Mouse (Mus musculus): Measurements from ENCODE around the gene Sptb. TPM values are rescaled to one million over a fixed set of nuclear protein-coding genes. Genes with fewer than 3 reads are reported as not detected.
A peak's percentile ranks its signal among the peaks of the same experiment; 100 is the strongest.

The Sptb gene
- polyA plus RNA-seq, 1 experiment from 2014 or later: 53.4 TPM

DNA sequence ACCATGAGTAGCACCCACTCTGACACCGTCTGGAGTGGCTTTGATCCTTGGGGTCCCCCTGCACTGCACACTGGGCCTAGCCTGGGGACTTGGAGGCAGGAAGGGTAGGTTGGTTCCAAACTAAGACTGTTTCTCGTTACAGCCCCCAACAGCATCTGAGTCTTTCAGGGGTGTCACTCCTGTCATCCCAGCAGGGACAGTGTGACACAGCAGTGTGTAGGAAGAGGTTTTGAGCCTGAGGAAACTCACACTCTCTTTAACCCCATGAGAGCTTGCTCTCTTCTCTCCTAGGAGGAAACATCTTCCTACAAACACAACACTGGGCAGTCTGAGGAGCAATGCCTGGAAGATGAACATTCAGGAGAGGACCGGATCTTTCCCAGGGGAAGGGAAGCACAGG is 115.8 kb downstream of the Sptb start:
- Histone ChIP-seq H3K27me3 (replicated peaks; ENCODE audit: control insufficient read depth, insufficient read depth, low read length) (no peaks in the 10 kb centered on the region; the same call in none of the 2 replicates), H3K9me3 (ENCODE audit: control insufficient read depth, low read length) (no peaks in the 10 kb centered on the region), H3K36me3 (ENCODE audit: control insufficient read depth, insufficient read depth, low read length) (peaks cover 5% of the 10 kb centered on the region; the same call in 1 of the 2 replicates), H3K4me1 (replicated peaks; ENCODE audit: control insufficient read depth, insufficient read depth, low read length) (peaks cover 12% of the 10 kb centered on the region), H3K9ac (ENCODE audit: low read depth, low read length) (no peak overlapping the region), H3K4me3 (ENCODE audit: low read depth, low read length) (no peak overlapping the region), H3K27ac (ENCODE audit: low read depth, low read length) (no peak overlapping the region), H3K4me2 (no peak overlapping the region)
- DNase-seq (ENCODE audit: low spot score): no peak
- WGBS: 62% methylated on average over 3 of the region's 3 CpGs
- ATAC-seq (replicated peaks; ENCODE audit: low FRiP score): peak; percentile 7; the same call in 1 of the 2 replicates

DNA sequence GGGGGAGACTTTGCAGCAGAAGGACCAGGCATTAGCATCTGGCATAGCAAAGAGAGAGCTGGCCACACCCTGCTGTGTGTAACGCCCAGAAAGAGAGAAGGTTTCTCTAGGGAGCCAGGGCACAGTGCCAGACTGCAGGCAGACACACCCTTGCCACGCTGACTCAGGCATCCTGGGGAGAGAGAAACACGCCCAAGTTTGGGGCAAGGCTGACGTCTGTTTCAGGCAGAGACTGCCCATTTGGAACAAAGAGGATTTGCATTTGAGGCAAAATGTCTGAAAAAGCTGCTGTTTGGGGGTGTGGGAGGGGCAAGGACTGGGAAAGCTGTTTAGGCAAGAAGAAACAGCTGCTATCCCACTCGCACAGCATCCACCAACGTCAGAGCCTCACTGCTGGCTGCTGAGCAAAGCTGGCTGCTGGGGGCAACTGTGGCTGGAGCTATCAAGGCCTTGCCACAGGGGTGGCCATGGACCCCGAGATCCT is 116.5 kb downstream of the Sptb start:
- no peaks in the 10 kb centered on the region for H3K9me3 ChIP-seq (ENCODE audit: control insufficient read depth, low read length)
- H3K27me3 ChIP-seq (replicated peaks; ENCODE audit: control insufficient read depth, insufficient read depth, low read length): no peaks in the 10 kb centered on the region; the same call in none of the 2 replicates
- H3K4me2 ChIP-seq: no peak overlapping the region
- H3K4me3 ChIP-seq (ENCODE audit: low read depth, low read length): no peak overlapping the region
- H3K27ac ChIP-seq (ENCODE audit: low read depth, low read length): no peak overlapping the region
- peak; percentile 62 for ATAC-seq (replicated peaks; ENCODE audit: low FRiP score)
- H3K36me3 ChIP-seq (ENCODE audit: control insufficient read depth, insufficient read depth, low read length): 0 out of 2 replicates have a peak, but pooled peaks cover 5% of the 10 kb centered on the region
- peak overlapping the region; percentile 26; the same call in 1 of the 2 replicates for H3K9ac ChIP-seq (ENCODE audit: low read depth, low read length)
- H3K4me1 ChIP-seq (replicated peaks; ENCODE audit: control insufficient read depth, insufficient read depth, low read length): peaks cover 12% of the 10 kb centered on the region
- no peak for DNase-seq (ENCODE audit: low spot score)
- 28% methylated on average over 7 of the region's 7 CpGs for WGBS

DNA sequence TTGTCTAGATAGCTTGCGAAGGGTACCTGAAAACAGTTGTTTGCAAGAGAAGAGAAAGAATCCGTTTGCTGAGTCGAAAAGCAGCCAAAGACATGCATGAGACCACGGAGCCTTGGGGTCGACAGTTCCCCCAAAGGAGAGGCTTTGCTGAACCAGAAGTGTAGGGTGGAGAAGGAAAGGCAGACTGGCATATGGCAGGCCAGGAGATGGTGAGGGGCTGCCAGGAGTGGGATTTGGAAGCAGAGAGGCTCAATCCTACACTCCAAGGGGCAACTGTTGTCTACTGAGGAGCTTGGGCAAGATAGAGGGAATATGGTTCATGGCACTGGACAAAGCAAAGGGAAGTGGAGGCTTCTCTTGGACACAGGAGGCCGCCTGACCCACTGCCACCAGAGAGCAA is 117.1 kb downstream of the Sptb start:
- WGBS: 78% methylated on average over 6 of the region's 6 CpGs
- H3K27me3 ChIP-seq (replicated peaks; ENCODE audit: control insufficient read depth, insufficient read depth, low read length): no peaks in the 10 kb centered on the region; the same call in none of the 2 replicates
- no peak for DNase-seq (ENCODE audit: low spot score)
- peaks cover 12% of the 10 kb centered on the region for H3K4me1 ChIP-seq (replicated peaks; ENCODE audit: control insufficient read depth, insufficient read depth, low read length)
- no peak overlapping the region for H3K4me2 ChIP-seq
- no peak for ATAC-seq (replicated peaks; ENCODE audit: low FRiP score)
- H3K9ac ChIP-seq (ENCODE audit: low read depth, low read length): no peak overlapping the region
- 0 out of 2 replicates have a peak, but pooled peaks cover 3% of the 10 kb centered on the region for H3K36me3 ChIP-seq (ENCODE audit: control insufficient read depth, insufficient read depth, low read length)
- no peak overlapping the region for H3K27ac ChIP-seq (ENCODE audit: low read depth, low read length)
- no peaks in the 10 kb centered on the region for H3K9me3 ChIP-seq (ENCODE audit: control insufficient read depth, low read length)
- no peak overlapping the region for H3K4me3 ChIP-seq (ENCODE audit: low read depth, low read length)

DNA sequence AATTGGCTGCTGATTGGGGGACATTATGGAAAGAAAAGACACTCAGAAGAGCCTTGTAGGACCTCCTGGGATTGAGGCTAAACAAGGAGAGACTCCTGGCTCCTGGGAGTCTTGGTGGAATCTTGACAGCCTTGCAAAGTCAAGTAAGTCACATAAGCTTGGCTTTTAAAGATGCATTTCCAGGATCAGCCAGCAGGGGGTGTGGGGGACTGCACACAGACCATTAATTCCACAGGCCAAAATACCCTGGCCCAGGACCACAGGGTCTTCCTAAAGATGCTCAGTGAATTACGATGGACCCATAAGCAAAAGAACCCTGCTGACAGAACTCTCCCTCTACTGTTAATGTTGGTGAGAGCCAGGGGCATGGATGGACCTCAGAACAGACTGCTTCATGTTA is 118.1 kb downstream of the Sptb start:
- Histone ChIP-seq H3K27ac (ENCODE audit: low read depth, low read length) (no peak overlapping the region), H3K9ac (ENCODE audit: low read depth, low read length) (no peak overlapping the region), H3K9me3 (ENCODE audit: control insufficient read depth, low read length) (no peaks in the 10 kb centered on the region), H3K36me3 (ENCODE audit: control insufficient read depth, insufficient read depth, low read length) (0 out of 2 replicates have a peak, but pooled peaks cover 2% of the 10 kb centered on the region), H3K4me2 (no peak overlapping the region), H3K4me1 (replicated peaks; ENCODE audit: control insufficient read depth, insufficient read depth, low read length) (peaks cover 12% of the 10 kb centered on the region), H3K27me3 (replicated peaks; ENCODE audit: control insufficient read depth, insufficient read depth, low read length) (no peaks in the 10 kb centered on the region; the same call in none of the 2 replicates), H3K4me3 (ENCODE audit: low read depth, low read length) (no peak overlapping the region)
- ATAC-seq (replicated peaks; ENCODE audit: low FRiP score) (no peak), DNase-seq (ENCODE audit: low spot score) (peak; percentile 59)
- WGBS: 51% methylated on average over 1 of the region's 1 CpGs

DNA sequence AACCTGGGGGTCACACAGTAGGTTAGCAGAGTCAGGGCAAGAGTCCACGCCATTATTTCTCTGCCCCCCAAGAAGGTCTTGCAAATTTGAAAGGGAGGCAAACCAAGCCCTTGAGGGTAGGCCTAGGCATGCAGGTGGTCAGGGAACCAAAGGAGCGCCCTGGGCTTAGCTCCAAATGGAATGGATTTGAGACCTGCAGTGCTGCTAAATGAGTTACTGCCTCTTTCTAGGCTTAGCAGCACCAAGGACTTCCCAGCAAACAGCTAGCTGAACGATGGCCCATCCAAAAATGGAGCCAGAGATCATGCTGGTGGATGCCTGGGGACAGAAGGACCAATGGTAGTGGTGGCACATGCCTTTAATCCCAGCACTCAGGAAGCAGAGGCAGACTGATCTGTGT is 119.3 kb downstream of the Sptb start:
- Histone ChIP-seq H3K27ac (ENCODE audit: low read depth, low read length) (no peak overlapping the region), H3K4me3 (ENCODE audit: low read depth, low read length) (no peak overlapping the region), H3K4me1 (replicated peaks; ENCODE audit: control insufficient read depth, insufficient read depth, low read length) (peaks cover 9% of the 10 kb centered on the region), H3K27me3 (replicated peaks; ENCODE audit: control insufficient read depth, insufficient read depth, low read length) (no peaks in the 10 kb centered on the region; the same call in none of the 2 replicates), H3K4me2 (no peak overlapping the region), H3K9me3 (ENCODE audit: control insufficient read depth, low read length) (no peaks in the 10 kb centered on the region), H3K9ac (ENCODE audit: low read depth, low read length) (no peak overlapping the region), H3K36me3 (ENCODE audit: control insufficient read depth, insufficient read depth, low read length) (no peaks in the 10 kb centered on the region)
- no peak for DNase-seq (ENCODE audit: low spot score)
- ATAC-seq (replicated peaks; ENCODE audit: low FRiP score): no peak
- WGBS: 76% methylated on average over 3 of the region's 3 CpGs

DNA sequence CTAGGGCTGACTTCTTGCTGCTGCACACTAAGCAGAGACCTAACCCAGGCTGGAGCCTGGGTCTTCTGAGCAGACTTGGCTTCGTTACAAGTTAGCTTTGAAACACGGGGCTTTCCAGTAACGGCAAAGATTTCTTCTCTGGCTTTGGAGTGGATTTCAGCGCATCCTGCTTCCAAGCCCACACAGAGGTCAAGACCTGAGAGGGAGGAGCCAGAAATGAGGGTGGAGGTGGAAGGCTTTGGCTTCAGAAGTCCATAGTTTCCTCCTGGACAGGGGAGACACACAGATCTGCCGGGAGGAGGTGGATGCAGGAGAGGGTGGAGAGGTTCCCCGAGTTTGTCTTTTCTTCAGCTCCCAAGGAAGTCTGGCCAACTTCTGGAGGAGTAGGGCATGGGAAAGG is 120.8 kb downstream of the Sptb start:
- Histone ChIP-seq H3K27me3 (replicated peaks; ENCODE audit: control insufficient read depth, insufficient read depth, low read length) (no peaks in the 10 kb centered on the region; the same call in none of the 2 replicates), H3K4me2 (no peak overlapping the region), H3K27ac (ENCODE audit: low read depth, low read length) (no peak overlapping the region), H3K36me3 (ENCODE audit: control insufficient read depth, insufficient read depth, low read length) (no peaks in the 10 kb centered on the region), H3K4me1 (replicated peaks; ENCODE audit: control insufficient read depth, insufficient read depth, low read length) (peaks cover 9% of the 10 kb centered on the region), H3K4me3 (ENCODE audit: low read depth, low read length) (no peak overlapping the region), H3K9me3 (ENCODE audit: control insufficient read depth, low read length) (peaks cover 2% of the 10 kb centered on the region; the same call in 1 of the 2 replicates), H3K9ac (ENCODE audit: low read depth, low read length) (no peak overlapping the region)
- ATAC-seq (replicated peaks; ENCODE audit: low FRiP score) (no peak), DNase-seq (ENCODE audit: low spot score) (no peak)
- WGBS: 45% methylated on average over 6 of the region's 6 CpGs

DNA sequence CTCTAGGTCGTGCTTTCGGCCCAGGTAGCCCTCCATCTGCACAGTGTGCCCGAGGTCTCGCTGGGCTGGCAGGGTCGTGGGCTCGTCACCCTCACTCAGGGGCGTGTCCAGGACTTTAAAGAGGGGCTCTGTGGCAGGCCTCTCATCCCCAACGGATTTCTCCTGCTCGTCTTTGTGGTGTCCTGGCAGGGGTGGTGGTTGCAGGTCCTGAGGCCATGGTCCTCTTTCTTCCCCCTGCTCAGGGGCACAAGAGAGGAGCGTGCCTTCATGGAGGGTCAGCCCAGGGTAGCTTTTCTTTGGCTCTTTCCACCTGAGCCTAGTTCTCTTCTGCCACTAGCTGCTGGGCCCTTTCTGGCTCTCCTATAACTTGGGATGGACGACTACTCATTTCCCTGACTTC is 123.0 kb downstream of the Sptb start:
- 75% methylated on average over 11 of the region's 11 CpGs for WGBS
- no peaks in the 10 kb centered on the region; the same call in 1 of the 2 replicates for H3K4me1 ChIP-seq (replicated peaks; ENCODE audit: control insufficient read depth, insufficient read depth, low read length)
- no peak for ATAC-seq (replicated peaks; ENCODE audit: low FRiP score)

DNA sequence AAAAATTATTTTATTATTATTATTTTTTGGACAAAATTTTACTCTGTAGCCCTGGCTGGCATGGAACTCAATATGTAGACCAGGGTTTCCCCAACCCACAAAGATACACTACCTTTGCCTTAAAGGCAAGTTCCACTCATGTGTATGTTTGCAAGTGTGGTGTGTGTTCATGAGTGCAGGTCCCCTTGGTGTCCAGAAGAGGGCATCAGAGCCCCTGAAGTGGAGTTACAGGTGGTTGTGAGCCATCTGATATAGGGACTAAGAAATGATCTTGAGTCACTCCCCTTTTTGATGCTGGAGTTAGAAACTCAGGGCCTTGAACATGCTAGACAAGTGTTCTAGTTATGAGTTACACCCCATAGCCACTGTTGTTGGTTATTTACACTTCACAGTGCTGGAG is 125.3 kb downstream of the Sptb start:
- Histone ChIP-seq H3K27me3 (replicated peaks; ENCODE audit: control insufficient read depth, insufficient read depth, low read length) (no peaks in the 10 kb centered on the region; the same call in 1 of the 2 replicates), H3K36me3 (ENCODE audit: control insufficient read depth, insufficient read depth, low read length) (no peaks in the 10 kb centered on the region), H3K9ac (ENCODE audit: low read depth, low read length) (no peak overlapping the region), H3K27ac (ENCODE audit: low read depth, low read length) (no peak overlapping the region), H3K4me1 (replicated peaks; ENCODE audit: control insufficient read depth, insufficient read depth, low read length) (no peaks in the 10 kb centered on the region; the same call in 1 of the 2 replicates), H3K4me2 (no peak overlapping the region), H3K9me3 (ENCODE audit: control insufficient read depth, low read length) (peaks cover 2% of the 10 kb centered on the region; the same call in 1 of the 2 replicates), H3K4me3 (ENCODE audit: low read depth, low read length) (no peak overlapping the region)
- DNase-seq (ENCODE audit: low spot score): no peak
- ATAC-seq (replicated peaks; ENCODE audit: low FRiP score): no peak

More for the DNA sequence above, 123.0 kb downstream of the Sptb start:
- Histone ChIP-seq H3K9me3 (ENCODE audit: control insufficient read depth, low read length) (peaks cover 2% of the 10 kb centered on the region; the same call in 1 of the 2 replicates), H3K4me3 (ENCODE audit: low read depth, low read length) (no peak overlapping the region), H3K36me3 (ENCODE audit: control insufficient read depth, insufficient read depth, low read length) (no peaks in the 10 kb centered on the region), H3K27me3 (replicated peaks; ENCODE audit: control insufficient read depth, insufficient read depth, low read length) (no peaks in the 10 kb centered on the region; the same call in 1 of the 2 replicates), H3K4me2 (no peak overlapping the region), H3K9ac (ENCODE audit: low read depth, low read length) (no peak overlapping the region), H3K27ac (ENCODE audit: low read depth, low read length) (no peak overlapping the region)
- no peak for DNase-seq (ENCODE audit: low spot score)

DNA sequence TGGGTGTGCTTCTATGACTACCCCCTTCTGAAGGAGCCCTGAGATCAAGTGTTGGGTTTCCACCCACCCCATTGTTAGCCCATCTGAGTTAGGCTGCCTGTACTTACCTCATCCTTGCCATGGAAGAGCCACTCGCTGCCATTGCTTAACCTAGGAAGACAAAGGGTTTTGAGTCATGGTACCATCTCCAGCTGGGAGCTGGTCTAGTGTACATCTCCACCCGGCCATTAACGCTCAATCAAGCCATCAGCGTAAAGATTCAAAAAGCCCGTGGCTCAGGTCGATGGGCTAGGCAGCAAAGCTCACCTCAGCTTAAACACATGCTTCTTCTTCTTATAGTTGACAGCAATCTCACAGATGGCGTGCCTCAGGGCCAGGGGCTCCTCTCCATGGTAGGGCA is 126.9 kb downstream of the Sptb start:
- no peak for ATAC-seq (replicated peaks; ENCODE audit: low FRiP score)
- no peak for DNase-seq (ENCODE audit: low spot score)
- peaks cover 3% of the 10 kb centered on the region; the same call in 1 of the 2 replicates for H3K4me1 ChIP-seq (replicated peaks; ENCODE audit: control insufficient read depth, insufficient read depth, low read length)
- H3K36me3 ChIP-seq (ENCODE audit: control insufficient read depth, insufficient read depth, low read length): no peaks in the 10 kb centered on the region
- WGBS: 87% methylated on average over 7 of the region's 7 CpGs
- no peak overlapping the region for H3K27ac ChIP-seq (ENCODE audit: low read depth, low read length)
- no peak overlapping the region for H3K9ac ChIP-seq (ENCODE audit: low read depth, low read length)
- no peak overlapping the region for H3K4me2 ChIP-seq
- no peak overlapping the region for H3K4me3 ChIP-seq (ENCODE audit: low read depth, low read length)
- peaks cover 2% of the 10 kb centered on the region; the same call in 1 of the 2 replicates for H3K9me3 ChIP-seq (ENCODE audit: control insufficient read depth, low read length)
- no peaks in the 10 kb centered on the region for H3K27me3 ChIP-seq (replicated peaks; ENCODE audit: control insufficient read depth, insufficient read depth, low read length)
